Comparison of ENCODE assay signal across 8 mouse cellular contexts in the genomic region with DNA sequence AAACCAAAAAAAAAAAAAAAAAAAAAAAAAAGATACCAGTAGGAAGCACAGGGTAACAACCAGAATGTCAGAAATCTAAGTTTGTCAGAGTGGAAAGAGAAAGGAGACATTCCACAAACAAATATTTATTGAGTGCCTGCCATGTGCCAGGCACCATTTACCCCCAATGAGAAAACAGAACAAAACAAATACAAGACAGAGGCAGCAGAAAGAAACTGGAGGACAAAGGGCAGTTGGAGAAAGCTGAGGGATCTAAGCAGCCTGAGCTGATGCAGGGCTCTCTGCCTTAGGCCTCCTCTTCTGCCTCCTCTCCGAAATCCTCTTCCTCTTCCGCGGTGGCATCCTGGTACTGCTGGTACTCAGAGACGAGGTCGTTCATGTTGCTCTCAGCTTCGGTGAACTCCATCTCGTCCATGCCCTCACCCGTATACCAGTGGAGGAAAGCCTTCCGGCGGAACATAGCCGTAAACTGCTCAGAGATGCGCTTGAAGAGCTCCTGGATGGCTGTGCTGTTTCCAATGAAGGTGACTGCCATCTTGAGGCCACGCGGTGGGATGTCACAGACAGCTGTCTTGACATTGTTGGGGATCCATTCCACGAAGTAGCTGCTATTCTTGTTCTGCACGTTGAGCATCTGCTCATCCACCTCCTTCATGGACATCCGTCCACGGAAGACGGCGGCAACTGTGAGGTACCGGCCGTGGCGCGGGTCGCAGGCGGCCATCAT. TPM values are rescaled to one million over a fixed set of nuclear protein-coding genes. Genes with fewer than 3 reads are reported as not detected.
DNase-seq lines count a peak whose midpoint lies in the region; ATAC-seq and TF ChIP-seq lines count a peak whose summit lies in the region.

No protein-coding gene starts in this region.

- H3K36me3 ChIP-seq in heart, embryonic 12.5 days: peaks cover 69% of the 10 kb centered on the region
- peaks cover 36% of the 10 kb centered on the region for H3K36me3 ChIP-seq in C2C12 (ENCODE audit: control insufficient read depth, insufficient read depth)
- H3K36me3 ChIP-seq in intestine, embryonic 15.5 days: peaks cover 30% of the 10 kb centered on the region
- peaks cover 21% of the 10 kb centered on the region for H3K36me3 ChIP-seq in midbrain, embryonic 16.5 days (ENCODE audit: control insufficient read depth, insufficient read depth, low read length)

- ATAC-seq in heart, embryonic 12.5 days (ENCODE audit: insufficient number of reproducible peaks, low FRiP score): no peak
- no peak for ATAC-seq in intestine, embryonic 15.5 days
- no peak for ATAC-seq in midbrain, embryonic 16.5 days
- ATAC-seq in megakaryocyte progenitor cell, adult 5-6 weeks (replicated peaks; ENCODE audit: poor library complexity): no peak

- no peak for TF ChIP-seq CTCF in C2C12 (IDR thresholded peaks at IDR 0.05; ENCODE audit: control insufficient read depth, insufficient read depth, insufficient read length)
- TF ChIP-seq CTCF in brain, embryonic 14.5 days (IDR thresholded peaks at IDR 0.05; ENCODE audit: borderline replicate concordance, extremely low read depth, insufficient read depth, insufficient read length): peak; percentile 7; the same call in 1 of the 2 replicates

- peaks cover 44% of the 10 kb centered on the region for H3K79me3 ChIP-seq in C2C12 (ENCODE audit: low read depth)

- TF ChIP-seq POLR2A in brain, embryonic 14.5 days (IDR thresholded peaks at IDR 0.05; ENCODE audit: borderline replicate concordance, extremely low read depth, insufficient read depth, insufficient read length, poor library complexity, severe bottlenecking): no peak

- intact Hi-C loops in heart, postnatal 36 days (cut with DNase I): no loop called here

- H3K27ac ChIP-seq in heart, embryonic 12.5 days (ENCODE audit: poor library complexity, severe bottlenecking): no peak overlapping the region
- no peak overlapping the region for H3K27ac ChIP-seq in intestine, embryonic 15.5 days
- no peak overlapping the region; the same call in 1 of the 2 replicates for H3K27ac ChIP-seq in midbrain, embryonic 16.5 days (ENCODE audit: low read length)

- H3K79me2 ChIP-seq in C2C12 (ENCODE audit: control insufficient read depth, insufficient read depth): peaks cover 57% of the 10 kb centered on the region

- DNase-seq in heart, postnatal 36 days: no peak
- peak; percentile 41 for DNase-seq in brain, embryonic 14.5 days (ENCODE audit: low read depth)
- no peak for DNase-seq in spleen, postnatal 14 days (ENCODE audit: low spot score in 2 of 2)

- H3K4me1 ChIP-seq in heart, embryonic 12.5 days (replicated peaks): peaks cover 48% of the 10 kb centered on the region
- peaks cover 30% of the 10 kb centered on the region for H3K4me1 ChIP-seq in intestine, embryonic 15.5 days (replicated peaks)
- H3K4me1 ChIP-seq in midbrain, embryonic 16.5 days (ENCODE audit: control insufficient read depth, insufficient read depth, low read length): peaks cover 42% of the 10 kb centered on the region

- H3K9me3 ChIP-seq in heart, embryonic 12.5 days (replicated peaks): no peaks in the 10 kb centered on the region
- no peaks in the 10 kb centered on the region for H3K9me3 ChIP-seq in intestine, embryonic 15.5 days
- no peaks in the 10 kb centered on the region for H3K9me3 ChIP-seq in midbrain, embryonic 16.5 days (replicated peaks; ENCODE audit: control insufficient read depth, low read length, poor library complexity, severe bottlenecking)

- H3K9ac ChIP-seq in heart, embryonic 12.5 days: peak overlapping the region; percentile 93
- peak overlapping the region; percentile 84; the same call in 1 of the 2 replicates for H3K9ac ChIP-seq in intestine, embryonic 15.5 days
- peak overlapping the region; percentile 93 for H3K9ac ChIP-seq in midbrain, embryonic 16.5 days (ENCODE audit: low read depth, low read length)

- WGBS in heart, embryonic 12.5 days: 78% methylated on average over 26 of the region's 26 CpGs
- WGBS in intestine, embryonic 15.5 days: 67% methylated on average over 26 of the region's 26 CpGs
- WGBS in midbrain, embryonic 16.5 days: 78% methylated on average over 26 of the region's 26 CpGs

- no peaks in the 10 kb centered on the region for H3K27me3 ChIP-seq in heart, embryonic 12.5 days (replicated peaks)
- no peaks in the 10 kb centered on the region for H3K27me3 ChIP-seq in C2C12 (ENCODE audit: control insufficient read depth, insufficient read depth, insufficient read length)
- H3K27me3 ChIP-seq in intestine, embryonic 15.5 days (replicated peaks): no peaks in the 10 kb centered on the region
- H3K27me3 ChIP-seq in midbrain, embryonic 16.5 days (ENCODE audit: control insufficient read depth, insufficient read depth, low read depth, low read length): no peaks in the 10 kb centered on the region

- H3ac ChIP-seq in C2C12 (ENCODE audit: control insufficient read depth, insufficient read length, low read depth): peak overlapping the region; percentile 25

- peak overlapping the region; percentile 81 for H3K4me3 ChIP-seq in heart, embryonic 12.5 days
- peak overlapping the region; percentile 94 for H3K4me3 ChIP-seq in C2C12 (ENCODE audit: insufficient read depth, poor library complexity, severe bottlenecking)
- peak overlapping the region; percentile 68 for H3K4me3 ChIP-seq in intestine, embryonic 15.5 days (replicated peaks)
- peak overlapping the region; percentile 72 for H3K4me3 ChIP-seq in midbrain, embryonic 16.5 days (ENCODE audit: low read depth, low read length)

- peak overlapping the region; percentile 91 for H3K4me2 ChIP-seq in heart, embryonic 12.5 days
- peak overlapping the region; percentile 70 for H3K4me2 ChIP-seq in intestine, embryonic 15.5 days (replicated peaks)
- H3K4me2 ChIP-seq in midbrain, embryonic 16.5 days (ENCODE audit: low read length): peak overlapping the region; percentile 81

TF ChIP-seq in C2C12, 6 proteins besides CTCF, POLR2A, EP300 and RAD21:
- TF ChIP-seq MAX (IDR thresholded peaks at IDR 0.05) (no peak), MYOG (IDR thresholded peaks at IDR 0.05; ENCODE audit: control insufficient read depth, extremely low read depth, insufficient read length) (no peak), MYOD1 (IDR thresholded peaks at IDR 0.05; ENCODE audit: control insufficient read depth, insufficient read length, low read depth) (no peak)

RNA-seq across cellular contexts. Expression of a gene that starts 3.2 kb away (rescaled TPM):
- 743 and 773 TPM in 2 replicates for polyA plus RNA-seq in heart, embryonic 12.5 days (2016; fragmentation: Nextera tagmentation; extraction: Ambion mirVana)
- total RNA-seq in heart, postnatal 36 days (2021): 10 to 100 TPM; 87.6 to 91.6 TPM
- polyA plus RNA-seq in C2C12 (2012; fragmentation: generic; extraction: Trizol): 1,881 TPM
- 3,347 and 3,555 TPM in 2 replicates for polyA plus RNA-seq in brain, embryonic 14.5 days (2012; rRNA removed)
- 729 and 776 TPM in 2 replicates for polyA plus RNA-seq in intestine, embryonic 15.5 days (2015; fragmentation: Nextera tagmentation; extraction: Ambion mirVana)
- polyA plus RNA-seq in midbrain, embryonic 16.5 days (2015; fragmentation: Nextera tagmentation; extraction: Ambion mirVana): 1,852 and 1,913 TPM in 2 replicates
- 871 and 938 TPM in 2 replicates for total RNA-seq in megakaryocyte progenitor cell, adult 5-6 weeks (2015)
- total RNA-seq in megakaryocyte progenitor cell, adult 5-6 weeks (2017): 947 and 991 TPM in 2 replicates

RNA-seq across cellular contexts. Expression of a gene that starts 6.5 kb away (rescaled TPM):
- 21.6 and 25.0 TPM in 2 replicates for polyA plus RNA-seq in heart, embryonic 12.5 days (2016; fragmentation: Nextera tagmentation; extraction: Ambion mirVana)
- total RNA-seq in heart, postnatal 36 days (2021): 10 to 100 TPM; 12.2 to 14.2 TPM
- 16.6 TPM for polyA plus RNA-seq in C2C12 (2012; fragmentation: generic; extraction: Trizol)
- 18.8 and 23.7 TPM in 2 replicates for polyA plus RNA-seq in brain, embryonic 14.5 days (2012; rRNA removed)
- polyA plus RNA-seq in intestine, embryonic 15.5 days (2015; fragmentation: Nextera tagmentation; extraction: Ambion mirVana): 14.9 and 16.1 TPM in 2 replicates
- 8.6 and 10.3 TPM in 2 replicates for polyA plus RNA-seq in midbrain, embryonic 16.5 days (2015; fragmentation: Nextera tagmentation; extraction: Ambion mirVana)
- 77.6 and 77.8 TPM in 2 replicates for total RNA-seq in megakaryocyte progenitor cell, adult 5-6 weeks (2015)
- 17.5 and 17.6 TPM in 2 replicates for total RNA-seq in megakaryocyte progenitor cell, adult 5-6 weeks (2017)

RNA-seq across cellular contexts. Expression of a gene that starts 11.8 kb away (rescaled TPM):
- 78.2 and 80.2 TPM in 2 replicates for polyA plus RNA-seq in heart, embryonic 12.5 days (2016; fragmentation: Nextera tagmentation; extraction: Ambion mirVana)
- total RNA-seq in heart, postnatal 36 days (2021): 100 to 1,000 TPM; 154 to 159 TPM
- 57.2 TPM for polyA plus RNA-seq in C2C12 (2012; fragmentation: generic; extraction: Trizol)
- polyA plus RNA-seq in brain, embryonic 14.5 days (2012; rRNA removed): 87.1 and 101 TPM in 2 replicates
- polyA plus RNA-seq in intestine, embryonic 15.5 days (2015; fragmentation: Nextera tagmentation; extraction: Ambion mirVana): 49.1 and 49.4 TPM in 2 replicates
- 102 and 104 TPM in 2 replicates for polyA plus RNA-seq in midbrain, embryonic 16.5 days (2015; fragmentation: Nextera tagmentation; extraction: Ambion mirVana)
- 52.9 and 58.3 TPM in 2 replicates for total RNA-seq in megakaryocyte progenitor cell, adult 5-6 weeks (2015)
- total RNA-seq in megakaryocyte progenitor cell, adult 5-6 weeks (2017): 65.1 and 74.4 TPM in 2 replicates

RNA-seq across cellular contexts. Expression of a gene that starts 13.4 kb away (rescaled TPM):
- polyA plus RNA-seq in heart, embryonic 12.5 days (2016; fragmentation: Nextera tagmentation; extraction: Ambion mirVana): 37.6 and 38.6 TPM in 2 replicates
- total RNA-seq in heart, postnatal 36 days (2021): 10 to 100 TPM; 26.8 to 43.0 TPM
- polyA plus RNA-seq in C2C12 (2012; fragmentation: generic; extraction: Trizol): 55.2 TPM
- polyA plus RNA-seq in brain, embryonic 14.5 days (2012; rRNA removed): 4.8 and 5.1 TPM in 2 replicates
- polyA plus RNA-seq in intestine, embryonic 15.5 days (2015; fragmentation: Nextera tagmentation; extraction: Ambion mirVana): 13.9 and 14.4 TPM in 2 replicates
- polyA plus RNA-seq in midbrain, embryonic 16.5 days (2015; fragmentation: Nextera tagmentation; extraction: Ambion mirVana): 8.9 and 10.5 TPM in 2 replicates
- total RNA-seq in megakaryocyte progenitor cell, adult 5-6 weeks (2015): 28.1 and 41.7 TPM in 2 replicates
- total RNA-seq in megakaryocyte progenitor cell, adult 5-6 weeks (2017): 24.6 and 33.1 TPM in 2 replicates

RNA-seq across cellular contexts. Expression of a gene that starts 26.3 kb away (rescaled TPM):
- 48.9 and 50.7 TPM in 2 replicates for polyA plus RNA-seq in heart, embryonic 12.5 days (2016; fragmentation: Nextera tagmentation; extraction: Ambion mirVana)
- 1 to 10 TPM; 2.3 to 2.4 TPM for total RNA-seq in heart, postnatal 36 days (2021)
- polyA plus RNA-seq in C2C12 (2012; fragmentation: generic; extraction: Trizol): 25.5 TPM
- 26.9 and 38.3 TPM in 2 replicates for polyA plus RNA-seq in brain, embryonic 14.5 days (2012; rRNA removed)
- polyA plus RNA-seq in intestine, embryonic 15.5 days (2015; fragmentation: Nextera tagmentation; extraction: Ambion mirVana): 48.5 and 51.7 TPM in 2 replicates
- polyA plus RNA-seq in midbrain, embryonic 16.5 days (2015; fragmentation: Nextera tagmentation; extraction: Ambion mirVana): 13.5 and 14.6 TPM in 2 replicates
- total RNA-seq in megakaryocyte progenitor cell, adult 5-6 weeks (2015): 47.4 and 64.5 TPM in 2 replicates
- 43.1 and 50.1 TPM in 2 replicates for total RNA-seq in megakaryocyte progenitor cell, adult 5-6 weeks (2017)
